Mouse (Mus musculus): Measurements from ENCODE around the gene Nek1.

The Nek1 gene

DNA sequence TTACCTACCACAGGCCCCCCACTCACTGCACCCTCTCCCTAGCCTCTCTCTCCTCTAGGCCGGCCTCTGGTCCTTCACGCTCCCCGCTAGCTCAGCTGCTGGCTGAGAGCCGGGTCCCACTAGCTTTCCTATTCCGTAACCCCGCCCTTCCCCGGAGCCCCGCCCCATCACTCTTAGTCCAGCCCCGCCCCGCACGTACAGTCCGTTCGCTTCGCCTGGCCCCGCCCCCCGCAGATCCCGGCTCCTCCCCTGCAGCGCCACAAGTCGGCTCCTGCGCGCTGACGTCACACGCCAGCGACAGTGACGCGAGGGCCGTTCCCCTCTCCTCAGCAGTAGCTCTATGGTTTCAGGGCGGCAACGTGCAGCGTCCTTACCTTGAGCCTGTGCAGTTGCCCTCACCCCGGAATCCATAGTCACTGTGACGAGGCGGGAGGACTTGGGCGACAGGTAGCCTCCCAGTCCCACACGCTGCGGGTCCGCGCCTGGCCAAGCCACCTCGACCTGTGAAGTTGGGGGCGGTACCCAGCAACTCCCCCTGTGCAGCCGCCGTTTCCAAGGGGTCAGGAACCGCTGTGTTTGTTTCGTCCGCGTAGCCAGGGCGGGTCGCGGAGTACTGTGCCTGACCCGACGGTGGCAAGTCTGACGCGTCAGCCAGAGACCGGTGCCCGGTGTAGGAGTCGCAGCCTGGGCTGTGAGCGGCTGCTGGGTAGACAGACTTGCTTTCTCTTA, at the start of gene Nek1:
Nek1 (plus strand) TSS at position 286 of the 729 bp plus-strand sequence.
- peak; percentile 97 for DNase-seq (ENCODE audit: low spot score)

DNA sequence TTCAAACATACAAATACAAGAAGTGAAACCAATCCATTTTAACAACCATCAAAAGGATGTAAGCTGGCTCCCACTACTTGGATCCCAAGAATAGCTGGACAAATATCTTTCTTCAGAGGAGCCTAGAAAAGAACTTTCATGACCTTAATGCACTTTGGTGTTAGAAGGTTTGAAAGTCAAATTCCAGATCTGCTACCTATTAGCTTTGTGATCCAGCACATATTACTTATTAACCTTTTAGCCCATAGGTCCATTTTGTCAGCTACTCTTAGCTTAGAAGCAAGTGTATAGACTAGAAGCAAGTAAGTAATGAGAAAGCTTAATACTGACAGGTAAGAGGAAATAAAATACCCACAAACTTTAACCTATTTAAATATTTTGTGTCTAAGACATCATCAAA, 45.5 kb upstream of the Nek1 start:
- DNase-seq (ENCODE audit: low spot score) = no peak

DNA sequence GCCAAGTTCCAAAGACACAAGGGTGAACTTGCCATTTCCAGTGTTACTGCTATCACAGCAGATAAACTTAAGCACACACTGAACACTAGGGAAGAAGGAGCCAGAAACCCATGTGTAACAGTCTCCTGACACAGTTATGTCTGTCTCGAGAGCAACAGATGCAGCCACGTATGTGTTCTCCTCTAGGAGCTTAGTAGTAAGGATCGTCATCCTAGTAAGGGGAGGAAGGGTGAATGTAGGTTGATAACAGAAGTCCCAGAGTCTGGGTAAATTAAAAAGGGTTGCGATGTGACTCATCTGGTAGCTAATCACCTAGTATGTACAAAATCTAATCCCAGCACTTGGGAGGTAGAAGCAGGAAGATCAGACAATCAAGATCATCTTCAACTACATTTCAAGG, 43.1 kb upstream of the Nek1 start:
- peak; percentile 35 for DNase-seq (ENCODE audit: low spot score)

DNA sequence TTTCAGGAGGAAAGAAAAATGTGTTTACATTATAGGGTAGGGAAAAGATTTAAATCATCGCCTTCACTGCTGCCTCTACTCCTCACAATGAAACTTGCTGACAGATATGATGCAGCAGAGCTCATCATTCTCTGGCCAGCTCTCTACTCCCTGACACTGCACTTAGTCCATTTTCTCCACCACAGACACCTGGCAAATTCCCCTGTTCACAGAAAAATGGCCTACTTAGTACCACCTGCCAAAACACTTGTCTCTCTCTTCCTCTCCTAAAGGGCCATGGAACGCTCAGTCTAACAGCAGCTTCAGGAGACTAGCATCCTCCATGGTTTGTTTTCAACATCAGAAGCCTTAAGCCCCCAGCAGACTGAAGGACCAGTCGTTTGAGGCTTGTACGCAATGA, 41.7 kb upstream of the Nek1 start:
- DNase-seq (ENCODE audit: low spot score) = no peak

DNA sequence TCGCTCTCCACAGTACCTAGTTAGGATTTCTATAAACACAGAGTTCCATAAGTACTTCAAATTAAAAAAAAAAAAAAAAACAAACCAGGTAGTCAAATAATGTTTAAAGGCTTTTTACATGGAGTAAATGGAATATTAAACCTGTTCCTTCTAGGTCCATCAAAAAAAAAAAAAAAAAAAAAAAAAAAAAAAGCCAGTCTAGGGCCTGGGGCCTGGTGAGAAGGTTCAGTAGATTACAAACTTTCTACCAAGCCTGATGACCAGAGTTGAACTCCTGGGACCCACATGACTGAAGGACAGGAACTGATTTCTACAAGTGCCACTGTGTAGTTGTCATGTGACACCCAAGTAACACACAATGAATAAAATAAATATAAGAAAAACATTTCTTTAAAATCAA, 41.2 kb upstream of the Nek1 start:
- no peak for DNase-seq (ENCODE audit: low spot score)

GRCm38 (mm10) chr8:60952803-60953202, 40.2 kb upstream of the Nek1 start:
- DNase-seq (ENCODE audit: low spot score) = no peak

GRCm38 (mm10) chr8:60954281-60955014, 38.5 kb upstream of the Nek1 start:
- DNase-seq (ENCODE audit: low spot score) = peak; percentile 97

GRCm38 (mm10) chr8:60956847-60957246, 36.1 kb upstream of the Nek1 start:
- no peak for DNase-seq (ENCODE audit: low spot score)

DNA sequence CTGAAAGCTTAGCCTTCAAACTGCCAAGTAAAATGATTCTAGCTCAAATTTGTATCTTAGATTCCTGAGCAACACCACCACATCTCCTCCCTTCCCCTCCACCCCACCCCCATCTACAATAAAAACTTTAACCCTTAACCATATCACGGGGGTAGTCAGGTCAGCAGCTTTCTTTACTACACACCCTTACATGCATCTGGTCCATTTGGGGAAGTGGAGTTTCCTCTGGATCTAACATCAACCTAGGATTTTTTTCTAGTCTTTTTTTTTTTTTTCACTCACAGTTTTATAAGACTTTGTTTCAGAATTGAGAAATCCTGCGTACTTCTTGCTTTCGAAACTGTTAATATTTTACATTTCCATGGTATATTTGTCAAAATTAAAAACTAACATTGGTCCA, 30.2 kb upstream of the Nek1 start:
- DNase-seq (ENCODE audit: low spot score) = no peak

- no peak for DNase-seq (ENCODE audit: low spot score)
Measured at GRCm38 (mm10) chr8:60963931-60964330, 29.1 kb upstream of the Nek1 start.

- no peak for DNase-seq (ENCODE audit: low spot score)
Measured at GRCm38 (mm10) chr8:60964518-60964917, 28.5 kb upstream of the Nek1 start.

- no peak for DNase-seq (ENCODE audit: low spot score)
Measured at GRCm38 (mm10) chr8:60965306-60965705, 27.7 kb upstream of the Nek1 start.

DNA sequence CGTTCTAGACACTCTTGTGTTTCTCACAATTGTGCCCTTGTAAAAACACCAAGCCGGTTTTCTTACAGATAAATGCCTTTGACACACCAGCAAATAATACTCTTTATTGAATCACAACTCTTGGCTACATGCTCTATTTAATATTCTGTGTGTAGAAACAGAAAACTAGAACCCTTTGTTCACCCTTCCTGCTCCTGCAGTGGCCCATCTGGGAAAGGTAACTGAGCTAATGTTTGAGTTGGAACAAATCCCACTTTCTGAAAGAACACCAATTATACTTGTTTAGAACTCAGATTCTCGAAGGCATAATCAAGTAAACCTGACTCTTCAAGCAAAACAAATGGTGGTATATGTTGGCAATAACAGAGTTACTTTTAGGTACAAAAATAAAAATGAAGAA, 27.3 kb upstream of the Nek1 start:
- no peak for DNase-seq (ENCODE audit: low spot score)

- DNase-seq (ENCODE audit: low spot score) = no peak
Measured at GRCm38 (mm10) chr8:60969091-60969490, 23.9 kb upstream of the Nek1 start.

GRCm38 (mm10) chr8:60971808-60972207, 21.2 kb upstream of the Nek1 start:
- peak; percentile 36 for DNase-seq (ENCODE audit: low spot score)

- DNase-seq (ENCODE audit: low spot score) = no peak
Measured at GRCm38 (mm10) chr8:60973448-60973847, 19.5 kb upstream of the Nek1 start.

DNA sequence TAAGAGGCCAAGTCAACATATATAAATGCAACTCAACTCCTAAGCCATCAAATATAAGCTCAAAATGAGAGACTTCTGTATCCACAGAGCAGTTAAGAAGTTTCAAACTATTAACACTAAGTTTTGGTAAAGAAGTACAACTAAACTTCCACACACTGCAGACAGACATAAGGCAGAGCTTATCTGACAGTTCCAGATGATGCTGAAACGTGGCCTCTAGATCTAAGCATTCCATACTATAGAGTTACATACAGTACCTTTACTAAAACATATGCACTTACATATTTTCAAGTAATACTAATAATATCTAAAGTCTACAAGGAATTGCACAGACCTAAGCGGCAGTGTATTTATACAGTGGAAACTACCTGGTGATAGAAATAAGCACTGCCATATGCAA, 18.2 kb upstream of the Nek1 start:
- DNase-seq (ENCODE audit: low spot score) = no peak

DNA sequence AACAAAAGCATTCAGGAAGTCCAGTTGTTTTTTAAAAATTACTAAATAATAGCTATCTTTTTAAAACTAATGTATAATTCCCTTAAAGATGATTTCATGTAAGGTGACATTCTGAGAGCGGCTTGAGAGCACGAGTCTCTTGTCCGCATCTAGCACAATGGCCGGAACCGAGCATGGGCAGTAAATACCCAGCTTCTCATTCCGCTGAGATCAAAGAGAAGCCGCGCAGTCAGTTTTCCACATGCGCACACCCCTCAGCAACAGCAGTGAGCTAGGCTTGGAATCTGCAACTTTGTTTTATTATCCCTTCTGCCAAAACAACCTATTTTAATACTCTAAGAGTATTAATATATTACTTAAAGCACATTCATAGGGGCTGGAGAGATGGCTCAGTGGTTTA, 16.2 kb upstream of the Nek1 start:
- DNase-seq (ENCODE audit: low spot score) = no peak

GRCm38 (mm10) chr8:60978496-60978895, 14.5 kb upstream of the Nek1 start:
- DNase-seq (ENCODE audit: low spot score) = no peak

GRCm38 (mm10) chr8:60981388-60981787, 11.6 kb upstream of the Nek1 start:
- no peak for DNase-seq (ENCODE audit: low spot score)

DNA sequence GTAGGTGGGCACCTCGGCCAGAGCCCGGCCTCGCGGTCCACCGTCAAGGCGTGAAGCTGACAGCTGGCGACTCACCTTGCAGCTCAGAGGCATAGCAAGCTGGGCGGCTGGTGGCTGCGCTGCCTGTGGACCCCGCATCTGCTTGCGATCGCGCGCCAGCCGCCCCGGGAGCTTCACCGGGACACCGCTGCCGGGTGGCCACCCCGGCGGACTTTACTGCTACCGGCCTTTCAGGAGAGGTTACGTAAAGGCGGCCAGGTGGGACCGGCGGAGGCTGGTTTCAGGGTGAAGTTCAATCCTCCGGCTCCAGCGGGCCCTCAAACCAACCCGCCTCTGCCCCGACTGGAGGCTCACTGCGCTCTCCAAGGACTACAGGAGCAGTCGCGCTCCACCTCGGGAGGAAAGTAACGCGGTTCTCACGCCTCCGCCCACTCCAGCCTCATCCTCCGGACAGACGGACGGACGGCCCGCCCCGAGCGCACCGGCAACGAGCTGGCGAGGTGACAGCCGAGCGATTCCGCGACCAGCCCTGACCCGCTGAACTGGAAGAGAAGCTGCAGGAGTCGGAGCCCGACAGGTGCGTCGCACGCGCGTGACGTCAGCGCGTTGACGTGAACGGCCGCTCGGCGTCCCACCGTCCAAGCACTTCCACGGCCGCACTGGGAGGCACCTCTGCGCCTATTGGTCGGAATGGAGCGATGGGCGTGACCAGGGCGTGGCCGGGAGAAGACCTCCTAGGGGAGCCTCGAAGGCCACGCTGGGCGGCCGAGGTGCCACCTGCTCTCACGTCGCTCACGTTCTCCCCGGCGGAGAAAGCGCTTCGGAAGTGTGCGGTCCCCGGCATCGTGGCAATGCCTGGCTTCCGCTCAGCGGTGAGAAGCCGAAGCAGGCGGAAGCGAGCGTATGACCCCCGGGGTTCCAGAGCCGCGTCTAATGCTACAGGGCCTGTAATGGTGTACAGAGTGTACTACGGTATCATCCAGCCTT, 10.0 kb upstream of the Nek1 start, which contains the start of gene Clcn3:
Clcn3 (minus strand) TSS at position 600 of the 987 bp plus-strand sequence.
- peak; percentile 99 for DNase-seq (ENCODE audit: low spot score)

DNA sequence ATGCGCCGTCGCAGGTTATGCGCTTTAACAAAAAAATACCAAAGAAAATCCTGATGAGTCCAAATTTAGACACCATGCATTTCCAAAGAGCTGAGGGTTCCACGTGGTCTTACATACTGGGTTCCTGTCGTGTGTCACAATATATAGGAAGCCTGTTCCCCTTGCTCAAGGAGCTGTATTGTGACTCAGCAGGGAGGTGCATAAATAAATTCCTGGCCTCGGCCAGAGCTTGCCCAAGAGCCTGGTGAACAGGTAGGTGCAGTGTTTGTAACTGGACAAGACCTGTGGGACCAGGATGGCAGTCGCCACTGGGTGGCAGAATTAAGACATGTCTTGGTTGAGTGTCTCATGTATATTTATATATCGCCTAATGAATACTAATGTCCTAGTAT, 9.3 kb upstream of the Nek1 start:
- DNase-seq (ENCODE audit: low spot score) = peak; percentile 76

Measured in MN1 (cell line).